Mouse (Mus musculus) heart, adult 2 months (tissue): Measurements from ENCODE around the gene Uimc1.

Source experiments
- CTCF ChIP-seq: fragments of 200-600 bp; IDR thresholded peaks from 2 replicates; pipeline ENCODE4 v1.8.1; 2022; ENCODE audit warnings: antibody characterized with exemption, mild to moderate bottlenecking, moderate library complexity
- POLR2A ChIP-seq: fragments of 200-500 bp; IDR thresholded peaks from 2 replicates; pipeline ENCODE4 v1.6.1; 2011; ENCODE audit warnings: mild to moderate bottlenecking, low read depth, low read length, control low read depth; ENCODE audit not compliant: insufficient read depth

DNA sequence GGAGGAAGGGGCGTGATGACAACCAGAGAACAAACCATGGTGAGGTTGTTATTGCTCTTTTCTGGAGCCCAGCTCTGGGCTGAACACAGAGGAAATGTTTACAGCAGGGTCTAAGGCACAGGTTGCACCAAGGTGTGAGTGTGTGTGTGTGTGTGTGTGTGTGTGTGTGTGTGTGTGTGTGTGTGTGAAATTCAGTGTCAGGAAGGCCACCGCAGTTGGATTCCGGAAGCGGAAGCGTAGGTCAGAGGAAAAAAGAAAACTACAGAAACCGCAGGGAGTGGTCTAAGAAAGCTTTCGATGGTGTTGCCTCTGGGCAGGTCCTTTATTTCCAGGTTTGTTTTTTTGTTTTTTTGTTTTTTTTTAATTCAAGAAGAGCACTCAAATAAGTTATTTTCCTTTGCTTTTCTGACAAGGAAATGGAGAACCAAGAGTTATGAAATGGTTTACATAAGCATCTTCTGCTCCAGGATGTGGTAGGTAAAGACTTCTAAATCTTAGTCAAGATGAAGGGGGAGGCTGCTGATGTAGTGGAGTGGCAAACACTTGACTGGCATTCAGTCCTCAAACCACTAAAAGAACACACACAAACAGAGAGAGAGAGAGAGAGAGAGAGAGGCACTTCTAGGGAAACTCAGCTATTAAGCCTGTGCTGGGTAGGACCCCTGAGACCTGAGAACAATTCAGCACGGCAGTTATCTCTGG, 82.1 kb downstream of the Uimc1 start:
- TF ChIP-seq CTCF: no peak
- TF ChIP-seq POLR2A: no peak
